Mouse (Mus musculus): Measurements from ENCODE around the gene Cacna1e. TPM values are rescaled to one million over a fixed set of nuclear protein-coding genes. Genes with fewer than 3 reads are reported as not detected.

Gene Cacna1e
- polyA plus RNA-seq, 1 experiment from 2014 or later, result 0.05 TPM

- no peak overlapping the region for H3K9ac ChIP-seq (replicated peaks; ENCODE audit: low read length)
- H3K4me3 ChIP-seq (ENCODE audit: low read length), result no peak overlapping the region
- no peaks in the 10 kb centered on the region for H3K27me3 ChIP-seq (ENCODE audit: insufficient read depth, low read length)
- H3K4me1 ChIP-seq (ENCODE audit: insufficient read depth, low read length), result no peaks in the 10 kb centered on the region
- no peak overlapping the region for H3K4me2 ChIP-seq (replicated peaks; ENCODE audit: low read depth, low read length)
- WGBS, result 68% methylated on average over 6 of the region's 6 CpGs
- no peak for ATAC-seq (ENCODE audit: low FRiP score, low TSS enrichment)
- H3K27ac ChIP-seq (ENCODE audit: low read length), result no peak overlapping the region
- no peaks in the 10 kb centered on the region for H3K9me3 ChIP-seq (ENCODE audit: low read length)
- no peaks in the 10 kb centered on the region for H3K36me3 ChIP-seq (ENCODE audit: insufficient read depth, low read length)
These were observed 67.5 kb downstream of the Cacna1e start for GRCm38 (mm10) chr1:154816836-154817235.

- H3K9me3 ChIP-seq (ENCODE audit: low read length), result no peaks in the 10 kb centered on the region
- no peaks in the 10 kb centered on the region for H3K27me3 ChIP-seq (ENCODE audit: insufficient read depth, low read length)
- ATAC-seq (ENCODE audit: low FRiP score, low TSS enrichment), result no peak
- WGBS, result 91% methylated on average over 3 of the region's 3 CpGs
- H3K4me1 ChIP-seq (ENCODE audit: insufficient read depth, low read length), result no peaks in the 10 kb centered on the region
- no peak overlapping the region for H3K4me3 ChIP-seq (ENCODE audit: low read length)
- H3K36me3 ChIP-seq (ENCODE audit: insufficient read depth, low read length), result no peaks in the 10 kb centered on the region
- H3K9ac ChIP-seq (replicated peaks; ENCODE audit: low read length), result no peak overlapping the region
- H3K27ac ChIP-seq (ENCODE audit: low read length), result no peak overlapping the region
- no peak overlapping the region for H3K4me2 ChIP-seq (replicated peaks; ENCODE audit: low read depth, low read length)
These were observed 68.0 kb downstream of the Cacna1e start for GRCm38 (mm10) chr1:154816267-154816666.

- Histone ChIP-seq H3K27me3 (ENCODE audit: insufficient read depth, low read length) (no peaks in the 10 kb centered on the region), H3K36me3 (ENCODE audit: insufficient read depth, low read length) (no peaks in the 10 kb centered on the region), H3K4me2 (replicated peaks; ENCODE audit: low read depth, low read length) (no peak overlapping the region), H3K27ac (ENCODE audit: low read length) (no peak overlapping the region), H3K9me3 (ENCODE audit: low read length) (no peaks in the 10 kb centered on the region), H3K4me3 (ENCODE audit: low read length) (no peak overlapping the region), H3K9ac (replicated peaks; ENCODE audit: low read length) (no peak overlapping the region), H3K4me1 (ENCODE audit: insufficient read depth, low read length) (no peaks in the 10 kb centered on the region)
- WGBS, result 85% methylated on average over 1 of the region's 1 CpGs
- ATAC-seq (ENCODE audit: low FRiP score, low TSS enrichment), result no peak
These were observed 78.6 kb downstream of the Cacna1e start for GRCm38 (mm10) chr1:154805742-154806141.

- ATAC-seq (ENCODE audit: low FRiP score, low TSS enrichment), result no peak
- no peak overlapping the region for H3K27ac ChIP-seq (ENCODE audit: low read length)
- H3K9me3 ChIP-seq (ENCODE audit: low read length), result no peaks in the 10 kb centered on the region
- no peaks in the 10 kb centered on the region for H3K36me3 ChIP-seq (ENCODE audit: insufficient read depth, low read length)
- H3K27me3 ChIP-seq (ENCODE audit: insufficient read depth, low read length), result no peaks in the 10 kb centered on the region
- no peaks in the 10 kb centered on the region for H3K4me1 ChIP-seq (ENCODE audit: insufficient read depth, low read length)
- 90% methylated on average over 3 of the region's 3 CpGs for WGBS
- no peak overlapping the region for H3K4me2 ChIP-seq (replicated peaks; ENCODE audit: low read depth, low read length)
- no peak overlapping the region for H3K9ac ChIP-seq (replicated peaks; ENCODE audit: low read length)
- no peak overlapping the region for H3K4me3 ChIP-seq (ENCODE audit: low read length)
These were observed 79.3 kb downstream of the Cacna1e start for GRCm38 (mm10) chr1:154805038-154805437.

GRCm38 (mm10) chr1:154802301-154802904, 81.9 kb downstream of the Cacna1e start:
- no peak for ATAC-seq (ENCODE audit: low FRiP score, low TSS enrichment)
- Histone ChIP-seq H3K4me2 (replicated peaks; ENCODE audit: low read depth, low read length) (no peak overlapping the region), H3K4me1 (ENCODE audit: insufficient read depth, low read length) (no peaks in the 10 kb centered on the region), H3K36me3 (ENCODE audit: insufficient read depth, low read length) (no peaks in the 10 kb centered on the region), H3K9ac (replicated peaks; ENCODE audit: low read length) (no peak overlapping the region), H3K27ac (ENCODE audit: low read length) (no peak overlapping the region), H3K9me3 (ENCODE audit: low read length) (no peaks in the 10 kb centered on the region), H3K4me3 (ENCODE audit: low read length) (no peak overlapping the region), H3K27me3 (ENCODE audit: insufficient read depth, low read length) (no peaks in the 10 kb centered on the region)
- WGBS, result 58% methylated on average over 5 of the region's 5 CpGs

- H3K9ac ChIP-seq (replicated peaks; ENCODE audit: low read length), result no peak overlapping the region
- WGBS, result 83% methylated on average over 31 of the region's 31 CpGs
- no peak; the same call in 1 of the 2 replicates for ATAC-seq (ENCODE audit: low FRiP score, low TSS enrichment)
- H3K4me3 ChIP-seq (ENCODE audit: low read length), result no peak overlapping the region
- no peaks in the 10 kb centered on the region for H3K27me3 ChIP-seq (ENCODE audit: insufficient read depth, low read length)
- no peaks in the 10 kb centered on the region for H3K4me1 ChIP-seq (ENCODE audit: insufficient read depth, low read length)
- no peak overlapping the region for H3K4me2 ChIP-seq (replicated peaks; ENCODE audit: low read depth, low read length)
- H3K36me3 ChIP-seq (ENCODE audit: insufficient read depth, low read length), result no peaks in the 10 kb centered on the region
- H3K9me3 ChIP-seq (ENCODE audit: low read length), result no peaks in the 10 kb centered on the region
- H3K27ac ChIP-seq (ENCODE audit: low read length), result no peak overlapping the region
These were observed 85.0 kb downstream of the Cacna1e start for GRCm38 (mm10) chr1:154799257-154799656.

- no peak for ATAC-seq (ENCODE audit: low FRiP score, low TSS enrichment)
- WGBS, result 93% methylated on average over 2 of the region's 2 CpGs
These were observed 85.5 kb downstream of the Cacna1e start for GRCm38 (mm10) chr1:154798771-154799170.

GRCm38 (mm10) chr1:154796685-154797084, 87.6 kb downstream of the Cacna1e start:
- WGBS, result 51% methylated on average over 2 of the region's 2 CpGs
- no peak overlapping the region for H3K9ac ChIP-seq (replicated peaks; ENCODE audit: low read length)
- H3K27ac ChIP-seq (ENCODE audit: low read length), result no peak overlapping the region
- H3K4me3 ChIP-seq (ENCODE audit: low read length), result no peak overlapping the region
- 0 out of 2 replicates have a peak, but pooled peaks have one; percentile 23 for ATAC-seq (ENCODE audit: low FRiP score, low TSS enrichment)
- no peaks in the 10 kb centered on the region for H3K4me1 ChIP-seq (ENCODE audit: insufficient read depth, low read length)
- no peak overlapping the region for H3K4me2 ChIP-seq (replicated peaks; ENCODE audit: low read depth, low read length)
- H3K9me3 ChIP-seq (ENCODE audit: low read length), result no peaks in the 10 kb centered on the region
- H3K36me3 ChIP-seq (ENCODE audit: insufficient read depth, low read length), result no peaks in the 10 kb centered on the region
- no peaks in the 10 kb centered on the region for H3K27me3 ChIP-seq (ENCODE audit: insufficient read depth, low read length)

More at GRCm38 (mm10) chr1:154798771-154799170, 85.5 kb downstream of the Cacna1e start:
- H3K27ac ChIP-seq (ENCODE audit: low read length), result no peak overlapping the region
- no peak overlapping the region for H3K4me3 ChIP-seq (ENCODE audit: low read length)
- H3K9ac ChIP-seq (replicated peaks; ENCODE audit: low read length), result no peak overlapping the region
- H3K9me3 ChIP-seq (ENCODE audit: low read length), result no peaks in the 10 kb centered on the region
- H3K36me3 ChIP-seq (ENCODE audit: insufficient read depth, low read length), result no peaks in the 10 kb centered on the region
- no peaks in the 10 kb centered on the region for H3K4me1 ChIP-seq (ENCODE audit: insufficient read depth, low read length)
- H3K4me2 ChIP-seq (replicated peaks; ENCODE audit: low read depth, low read length), result no peak overlapping the region
- H3K27me3 ChIP-seq (ENCODE audit: insufficient read depth, low read length), result no peaks in the 10 kb centered on the region

GRCm38 (mm10) chr1:154794518-154794951, 89.8 kb downstream of the Cacna1e start:
- H3K27ac ChIP-seq (ENCODE audit: low read length), result no peak overlapping the region
- no peaks in the 10 kb centered on the region for H3K9me3 ChIP-seq (ENCODE audit: low read length)
- 60% methylated on average over 8 of the region's 8 CpGs for WGBS
- ATAC-seq (ENCODE audit: low FRiP score, low TSS enrichment), result no peak
- H3K9ac ChIP-seq (replicated peaks; ENCODE audit: low read length), result no peak overlapping the region
- H3K36me3 ChIP-seq (ENCODE audit: insufficient read depth, low read length), result no peaks in the 10 kb centered on the region
- H3K4me1 ChIP-seq (ENCODE audit: insufficient read depth, low read length), result no peaks in the 10 kb centered on the region
- no peak overlapping the region for H3K4me2 ChIP-seq (replicated peaks; ENCODE audit: low read depth, low read length)
- H3K27me3 ChIP-seq (ENCODE audit: insufficient read depth, low read length), result no peaks in the 10 kb centered on the region
- no peak overlapping the region for H3K4me3 ChIP-seq (ENCODE audit: low read length)

- H3K27ac ChIP-seq (ENCODE audit: low read length), result peak overlapping the region; percentile 21; the same call in 1 of the 2 replicates
- H3K4me3 ChIP-seq (ENCODE audit: low read length), result no peak overlapping the region
- WGBS, result 42% methylated on average over 13 of the region's 13 CpGs
- H3K9ac ChIP-seq (replicated peaks; ENCODE audit: low read length), result no peak overlapping the region
- H3K27me3 ChIP-seq (ENCODE audit: insufficient read depth, low read length), result no peaks in the 10 kb centered on the region
- ATAC-seq (ENCODE audit: low FRiP score, low TSS enrichment), result no peak
- no peak overlapping the region for H3K4me2 ChIP-seq (replicated peaks; ENCODE audit: low read depth, low read length)
- H3K36me3 ChIP-seq (ENCODE audit: insufficient read depth, low read length), result no peaks in the 10 kb centered on the region
- no peaks in the 10 kb centered on the region for H3K9me3 ChIP-seq (ENCODE audit: low read length)
- H3K4me1 ChIP-seq (ENCODE audit: insufficient read depth, low read length), result no peaks in the 10 kb centered on the region
These were observed 92.6 kb downstream of the Cacna1e start for GRCm38 (mm10) chr1:154791544-154792174.
